Mouse (Mus musculus): ENCODE measurements around the gene Lmod1.
"Not testable (repeated sequence)": the region's sequence is repeated elsewhere in the genome, so short reads cannot be mapped to it uniquely, and the experiment has no call there.

The Lmod1 gene

GRCm38 (mm10) chr1:135361491-135361890 is 36.9 kb downstream of the Lmod1 start:
- no peak for DNase-seq (ENCODE audit: low spot score in 2 of 2)

GRCm38 (mm10) chr1:135362115-135362514 is 37.5 kb downstream of the Lmod1 start:
- DNase-seq (ENCODE audit: low spot score in 2 of 2), result no peak

- DNase-seq (ENCODE audit: low spot score in 2 of 2), result no peak
These were observed 38.8 kb downstream of the Lmod1 start for GRCm38 (mm10) chr1:135363446-135363845.

GRCm38 (mm10) chr1:135366380-135366779 is 41.8 kb downstream of the Lmod1 start:
- no peak for DNase-seq (ENCODE audit: low spot score in 2 of 2)

GRCm38 (mm10) chr1:135367005-135367404 is 42.4 kb downstream of the Lmod1 start:
- no peak for DNase-seq (ENCODE audit: low spot score in 2 of 2)

- no peak for DNase-seq (ENCODE audit: low spot score in 2 of 2)
These were observed 43.0 kb downstream of the Lmod1 start for GRCm38 (mm10) chr1:135367595-135367994.

GRCm38 (mm10) chr1:135368245-135368644 is 43.6 kb downstream of the Lmod1 start:
- DNase-seq (ENCODE audit: low spot score in 2 of 2), result peak; percentile 81 to 86

- DNase-seq (ENCODE audit: low spot score in 2 of 2), result peak; percentile 40 to 62
These were observed 44.4 kb downstream of the Lmod1 start for GRCm38 (mm10) chr1:135368982-135369381.

GRCm38 (mm10) chr1:135369415-135369814 is 44.8 kb downstream of the Lmod1 start:
- no peak for DNase-seq (ENCODE audit: low spot score in 2 of 2)

- DNase-seq (ENCODE audit: low spot score in 2 of 2), result no peak
These were observed 48.6 kb downstream of the Lmod1 start for GRCm38 (mm10) chr1:135373171-135373677.

GRCm38 (mm10) chr1:135374175-135374867 is 49.7 kb downstream of the Lmod1 start:
- DNase-seq (ENCODE audit: low spot score in 2 of 2), result no peak

- DNase-seq (ENCODE audit: low spot score in 2 of 2), result peak in 1 of 2 experiments; percentile 40
These were observed 50.4 kb downstream of the Lmod1 start, which contains the start of gene Shisa4 for GRCm38 (mm10) chr1:135374868-135375581. Gene Shisa4 (minus strand): TSS chr1:135375237.

GRCm38 (mm10) chr1:135378576-135378975 is 54.0 kb downstream of the Lmod1 start:
- no peak for DNase-seq (ENCODE audit: low spot score in 2 of 2)

GRCm38 (mm10) chr1:135379048-135379447 is 54.4 kb downstream of the Lmod1 start:
- no peak for DNase-seq (ENCODE audit: low spot score in 2 of 2)

- DNase-seq (ENCODE audit: low spot score in 2 of 2), result no peak
These were observed 55.7 kb downstream of the Lmod1 start for GRCm38 (mm10) chr1:135380071-135380991.

- DNase-seq (ENCODE audit: low spot score in 2 of 2), result not testable (repeated sequence)
These were observed 57.0 kb downstream of the Lmod1 start for GRCm38 (mm10) chr1:135381560-135381959.

- no peak for DNase-seq (ENCODE audit: low spot score in 2 of 2)
These were observed 59.6 kb downstream of the Lmod1 start for GRCm38 (mm10) chr1:135384171-135384570.

GRCm38 (mm10) chr1:135385161-135385560 is 60.6 kb downstream of the Lmod1 start:
- no peak for DNase-seq (ENCODE audit: low spot score in 2 of 2)

GRCm38 (mm10) chr1:135399466-135399865 is 74.9 kb downstream of the Lmod1 start:
- no peak for DNase-seq (ENCODE audit: low spot score in 2 of 2)

GRCm38 (mm10) chr1:135401452-135402110 is 77.0 kb downstream of the Lmod1 start:
- no peak for DNase-seq (ENCODE audit: low spot score in 2 of 2)

GRCm38 (mm10) chr1:135405356-135405755 is 80.7 kb downstream of the Lmod1 start:
- no peak for DNase-seq (ENCODE audit: low spot score in 2 of 2)

All from urinary bladder, postnatal 36 days (tissue).